Mouse (Mus musculus): ENCODE measurements at regions not wholly inside any gene's neighbourhood (a gene's known extent, or its start where the extent isn't known, plus 50 kb on each side); places are given as distances from the start of the nearest gene placed in this dataset.

DNA sequence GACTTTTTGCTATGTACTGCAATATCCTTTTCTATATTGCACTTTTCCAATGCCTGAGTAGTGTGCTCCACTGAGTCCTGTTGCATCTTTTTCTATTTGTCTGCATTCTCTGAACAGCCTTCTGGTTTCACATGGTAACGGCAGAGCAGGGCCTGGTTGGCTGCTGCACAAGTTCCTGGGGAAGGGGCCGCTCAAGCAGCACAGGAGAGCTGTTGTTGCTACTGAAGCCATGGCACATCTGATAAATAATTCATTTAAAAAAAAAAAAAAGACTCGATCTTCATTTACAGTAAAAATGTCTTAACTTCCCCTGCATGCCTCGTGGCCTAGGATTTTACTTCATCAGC, 127.2 kb downstream of the Atp6ap1l start:
- TF ChIP-seq HCFC1 (IDR thresholded peaks at IDR 0.05; ENCODE audit: borderline replicate concordance, insufficient read depth, low read length) (no peak), ZC3H11A (IDR thresholded peaks at IDR 0.05; ENCODE audit: borderline replicate concordance, low read depth, low read length) (no peak), CHD2 (IDR thresholded peaks at IDR 0.05; ENCODE audit: low read depth, low read length) (no peak), ZNF384 (IDR thresholded peaks at IDR 0.05; ENCODE audit: low read depth, low read length) (no peak), MAFK (IDR thresholded peaks at IDR 0.05; ENCODE audit: insufficient read depth, low read depth, low read length) (no peak)

DNA sequence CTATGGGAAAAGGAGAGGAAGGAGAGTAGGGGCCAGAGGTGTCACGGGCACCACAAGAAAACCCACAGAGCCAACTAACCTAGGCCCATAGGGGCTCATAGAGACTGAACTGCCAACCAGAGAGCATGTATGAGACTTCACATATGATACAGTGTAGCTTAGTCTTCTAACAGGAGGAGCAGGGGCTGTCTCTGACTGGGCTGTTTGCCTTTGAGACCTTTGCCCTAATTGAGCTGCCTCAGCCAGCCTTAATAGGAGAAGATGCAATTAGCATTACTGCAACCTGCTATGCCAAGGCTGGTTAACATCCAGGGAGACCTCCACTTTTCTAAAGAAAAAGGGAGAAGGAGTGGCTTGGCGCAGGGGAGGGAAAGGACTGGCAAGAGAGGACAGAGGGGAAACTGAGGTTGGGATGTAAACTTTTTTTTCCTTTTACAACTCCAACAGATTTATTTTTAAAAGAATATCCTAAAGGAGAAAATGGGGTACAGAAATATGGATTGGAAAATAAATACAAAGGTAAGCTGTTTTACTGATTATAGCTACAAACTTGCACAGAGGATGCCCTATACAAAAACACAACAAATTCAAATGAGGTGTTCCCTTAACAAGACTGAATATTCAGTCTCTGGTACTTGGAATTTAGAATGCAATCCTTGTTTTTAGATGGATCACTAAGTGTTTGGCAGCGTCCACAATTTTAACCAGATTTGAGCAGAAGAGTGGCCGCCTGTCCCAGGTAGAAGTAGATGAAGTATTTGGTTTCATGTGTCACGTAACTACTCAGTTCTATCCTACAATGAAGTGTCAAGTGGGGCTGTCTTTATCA, 127.8 kb downstream of the Atp6ap1l start:
- DNase-seq (ENCODE audit: low read depth, low spot score): no peak
- in situ Hi-C loops (cut with MboI; ENCODE audit: low sequenced_read_pairs in 2 of 2, unreplicated experiment in 2 of 2): no loop called here
- no peaks in the 10 kb centered on the region for H3K4me1 ChIP-seq (ENCODE audit: control insufficient read depth in 2 of 2, insufficient read depth in 2 of 2, low read length in 2 of 2, poor library complexity in 1 of 2)
- no peaks in the 10 kb centered on the region for H3K9me3 ChIP-seq (ENCODE audit: control insufficient read depth, insufficient read depth, low read depth, low read length)
- H3K9ac ChIP-seq (ENCODE audit: insufficient read depth, low read depth, low read length, poor library complexity, severe bottlenecking): no peak overlapping the region
- H3K36me3 ChIP-seq (ENCODE audit: control insufficient read depth, insufficient read depth, low read length, poor library complexity, severe bottlenecking): no peaks in the 10 kb centered on the region
- TF ChIP-seq MAFK (IDR thresholded peaks at IDR 0.05; ENCODE audit: insufficient read depth, low read depth, low read length) (no peak), HCFC1 (IDR thresholded peaks at IDR 0.05; ENCODE audit: borderline replicate concordance, insufficient read depth, low read length) (no peak), ZNF384 (IDR thresholded peaks at IDR 0.05; ENCODE audit: low read depth, low read length) (no peak), CHD2 (IDR thresholded peaks at IDR 0.05; ENCODE audit: low read depth, low read length) (no peak)
- no peak overlapping the region for H3K27ac ChIP-seq (ENCODE audit: insufficient read depth, low read depth, low read length, poor library complexity, severe bottlenecking)
- H3K4me3 ChIP-seq (ENCODE audit: insufficient read depth in 1 of 2, low read depth in 1 of 2, low read length in 2 of 2, poor library complexity in 1 of 2, severe bottlenecking in 1 of 2): no peak overlapping the region

More for the DNA sequence above, 127.2 kb downstream of the Atp6ap1l start:
- in situ Hi-C loops (cut with MboI; ENCODE audit: low sequenced_read_pairs in 2 of 2, unreplicated experiment in 2 of 2): no loop called here
- Histone ChIP-seq H3K27ac (ENCODE audit: insufficient read depth, low read depth, low read length, poor library complexity, severe bottlenecking) (no peak overlapping the region), H3K36me3 (ENCODE audit: control insufficient read depth, insufficient read depth, low read length, poor library complexity, severe bottlenecking) (no peaks in the 10 kb centered on the region), H3K9me3 (ENCODE audit: control insufficient read depth, insufficient read depth, low read depth, low read length) (no peaks in the 10 kb centered on the region), H3K4me1 (ENCODE audit: control insufficient read depth in 2 of 2, insufficient read depth in 2 of 2, low read length in 2 of 2, poor library complexity in 1 of 2) (no peaks in the 10 kb centered on the region), H3K9ac (ENCODE audit: insufficient read depth, low read depth, low read length, poor library complexity, severe bottlenecking) (no peak overlapping the region), H3K4me3 (ENCODE audit: insufficient read depth in 1 of 2, low read depth in 1 of 2, low read length in 2 of 2, poor library complexity in 1 of 2, severe bottlenecking in 1 of 2) (no peak overlapping the region)
- no peak for DNase-seq (ENCODE audit: low read depth, low spot score)

DNA sequence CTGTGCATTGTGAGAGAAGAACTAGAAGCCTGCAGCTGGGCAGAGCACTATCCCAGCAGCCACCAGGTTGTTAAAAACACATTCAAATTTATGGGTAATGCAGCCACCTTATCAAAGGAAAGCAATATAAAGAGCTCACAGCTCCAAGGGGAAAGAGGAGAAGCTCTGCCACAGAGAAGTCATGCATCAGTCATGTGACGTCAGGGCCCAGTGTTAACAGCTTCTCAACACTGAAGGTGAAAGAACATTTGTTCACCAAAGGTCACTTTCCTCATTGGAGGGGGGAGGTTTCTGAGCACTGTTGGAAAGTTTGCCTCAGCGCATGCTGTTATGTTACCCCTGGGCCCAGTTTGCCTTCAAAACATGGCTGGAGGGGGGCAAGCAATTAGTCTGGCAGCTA, 143.0 kb downstream of the Atp6ap1l start:
- H3K4me3 ChIP-seq (ENCODE audit: insufficient read depth in 1 of 2, low read depth in 1 of 2, low read length in 2 of 2, poor library complexity in 1 of 2, severe bottlenecking in 1 of 2): no peak overlapping the region
- no peaks in the 10 kb centered on the region for H3K36me3 ChIP-seq (ENCODE audit: control insufficient read depth, insufficient read depth, low read length, poor library complexity, severe bottlenecking)
- no peak overlapping the region for H3K27ac ChIP-seq (ENCODE audit: insufficient read depth, low read depth, low read length, poor library complexity, severe bottlenecking)
- H3K9ac ChIP-seq (ENCODE audit: insufficient read depth, low read depth, low read length, poor library complexity, severe bottlenecking): no peak overlapping the region
- in situ Hi-C loops (cut with MboI; ENCODE audit: low sequenced_read_pairs in 2 of 2, unreplicated experiment in 2 of 2): no loop called here
- TF ChIP-seq CHD2 (IDR thresholded peaks at IDR 0.05; ENCODE audit: low read depth, low read length) (no peak), ZNF384 (IDR thresholded peaks at IDR 0.05; ENCODE audit: low read depth, low read length) (no peak), MAFK (IDR thresholded peaks at IDR 0.05; ENCODE audit: insufficient read depth, low read depth, low read length) (no peak), ZC3H11A (IDR thresholded peaks at IDR 0.05; ENCODE audit: borderline replicate concordance, low read depth, low read length) (no peak), HCFC1 (IDR thresholded peaks at IDR 0.05; ENCODE audit: borderline replicate concordance, insufficient read depth, low read length) (no peak)
- no peaks in the 10 kb centered on the region for H3K9me3 ChIP-seq (ENCODE audit: control insufficient read depth, insufficient read depth, low read depth, low read length)
- no peak for DNase-seq (ENCODE audit: low read depth, low spot score)
- peaks cover 0 to 4% of the 10 kb centered on the region in 2 experiments; a peak in 1 of 4 replicates for H3K4me1 ChIP-seq (ENCODE audit: control insufficient read depth in 2 of 2, insufficient read depth in 2 of 2, low read length in 2 of 2, poor library complexity in 1 of 2)

GRCm38 (mm10) chr13:90760516-90761050, 144.6 kb downstream of the Atp6ap1l start:
- no peak overlapping the region for H3K27ac ChIP-seq (ENCODE audit: insufficient read depth, low read depth, low read length, poor library complexity, severe bottlenecking)
- in situ Hi-C loops (cut with MboI; ENCODE audit: low sequenced_read_pairs in 2 of 2, unreplicated experiment in 2 of 2): no loop called here

More at GRCm38 (mm10) chr13:90760516-90761050, 144.6 kb downstream of the Atp6ap1l start:
- TF ChIP-seq ZC3H11A (IDR thresholded peaks at IDR 0.05; ENCODE audit: borderline replicate concordance, low read depth, low read length) (no peak), ZNF384 (IDR thresholded peaks at IDR 0.05; ENCODE audit: low read depth, low read length) (no peak), CHD2 (IDR thresholded peaks at IDR 0.05; ENCODE audit: low read depth, low read length) (no peak), HCFC1 (IDR thresholded peaks at IDR 0.05; ENCODE audit: borderline replicate concordance, insufficient read depth, low read length) (no peak), MAFK (IDR thresholded peaks at IDR 0.05; ENCODE audit: insufficient read depth, low read depth, low read length) (no peak)
- no peak for DNase-seq (ENCODE audit: low read depth, low spot score)
- Histone ChIP-seq H3K9me3 (ENCODE audit: control insufficient read depth, insufficient read depth, low read depth, low read length) (no peaks in the 10 kb centered on the region), H3K36me3 (ENCODE audit: control insufficient read depth, insufficient read depth, low read length, poor library complexity, severe bottlenecking) (no peaks in the 10 kb centered on the region), H3K4me1 (ENCODE audit: control insufficient read depth in 2 of 2, insufficient read depth in 2 of 2, low read length in 2 of 2, poor library complexity in 1 of 2) (peaks cover 0 to 4% of the 10 kb centered on the region in 2 experiments; a peak in 1 of 4 replicates), H3K9ac (ENCODE audit: insufficient read depth, low read depth, low read length, poor library complexity, severe bottlenecking) (no peak overlapping the region), H3K4me3 (ENCODE audit: insufficient read depth in 1 of 2, low read depth in 1 of 2, low read length in 2 of 2, poor library complexity in 1 of 2, severe bottlenecking in 1 of 2) (no peak overlapping the region)

Measured in ES-E14 (cell line).